Mouse (Mus musculus) liver, embryonic 15.5 days (tissue): ENCODE measurements at regions not wholly inside any gene's neighbourhood (a gene's known extent, or its start where the extent isn't known, plus 50 kb on each side); places are given as distances from the start of the nearest gene placed in this dataset.

Experiments used
- ATAC-seq: fragments of 200-750 bp; cut with Nextera tagmentation; 2 replicates; pipeline ENCODE4 v1.8.0; 2017; ENCODE audit warnings: moderate number of reproducible peaks, mild to moderate bottlenecking, moderate library complexity; ENCODE audit not compliant: insufficient read depth
- H3K27ac ChIP-seq: fragments of 300-500 bp; sonication (generic); replicated peaks from 2 replicates; pipeline ENCODE4 v1.5.1; 2015; ENCODE audit warnings: mild to moderate bottlenecking, inconsistent platforms
- H3K27me3 ChIP-seq: fragments of 300-500 bp; sonication (generic); 2 replicates; pipeline ENCODE4 v1.6.1; 2015; ENCODE audit warnings: mild to moderate bottlenecking, inconsistent platforms
- H3K36me3 ChIP-seq: fragments of 300-500 bp; sonication (generic); replicated peaks from 2 replicates; pipeline ENCODE4 v1.6.1; 2015; ENCODE audit warnings: moderate library complexity, mild to moderate bottlenecking, inconsistent platforms
- H3K4me1 ChIP-seq: fragments of 300-500 bp; sonication (generic); replicated peaks from 2 replicates; pipeline ENCODE4 v1.6.1; 2015; ENCODE audit warnings: inconsistent platforms
- H3K4me2 ChIP-seq: fragments of 300-500 bp; sonication (generic); 2 replicates; pipeline ENCODE4 v1.6.1; 2015; ENCODE audit warnings: moderate library complexity, mild to moderate bottlenecking, inconsistent platforms
- H3K4me3 ChIP-seq: fragments of 300-500 bp; sonication (generic); replicated peaks from 2 replicates; pipeline ENCODE4 v1.5.1; 2015; ENCODE audit warnings: mild to moderate bottlenecking, inconsistent platforms
- H3K9ac ChIP-seq: fragments of 300-500 bp; sonication (generic); 2 replicates; pipeline ENCODE4 v1.6.1; 2015; ENCODE audit warnings: moderate library complexity, mild to moderate bottlenecking, inconsistent platforms
- H3K9me3 ChIP-seq: fragments of 300-500 bp; sonication (generic); replicated peaks from 2 replicates; pipeline ENCODE4 v1.6.1; 2016; ENCODE audit warnings: inconsistent platforms
- WGBS: fragments of 180-500 bp; shearing (Covaris S2); methylation state at CpG from one replicate; pipeline ENCODE4 v1.1.7; 2015; ENCODE audit warnings: mixed read lengths; ENCODE audit not compliant: insufficient replicate concordance; 5-methylcytosine and 5-hydroxymethylcytosine counted together

GRCm38 (mm10) chr4:8926642-8927275, 687.9 kb upstream of the Car8 start:
- no peak overlapping the region for H3K4me2 ChIP-seq
- 13% methylated on average over 9 of the region's 9 CpGs for WGBS
- H3K9ac ChIP-seq, result no peak overlapping the region
- no peak overlapping the region for H3K27ac ChIP-seq
- H3K4me1 ChIP-seq, result peaks cover 14% of the 10 kb centered on the region
- H3K27me3 ChIP-seq, result no peaks in the 10 kb centered on the region; the same call in 1 of the 2 replicates
- no peaks in the 10 kb centered on the region for H3K9me3 ChIP-seq
- no peak for ATAC-seq
- no peak overlapping the region for H3K4me3 ChIP-seq
- H3K36me3 ChIP-seq, result no peaks in the 10 kb centered on the region

DNA sequence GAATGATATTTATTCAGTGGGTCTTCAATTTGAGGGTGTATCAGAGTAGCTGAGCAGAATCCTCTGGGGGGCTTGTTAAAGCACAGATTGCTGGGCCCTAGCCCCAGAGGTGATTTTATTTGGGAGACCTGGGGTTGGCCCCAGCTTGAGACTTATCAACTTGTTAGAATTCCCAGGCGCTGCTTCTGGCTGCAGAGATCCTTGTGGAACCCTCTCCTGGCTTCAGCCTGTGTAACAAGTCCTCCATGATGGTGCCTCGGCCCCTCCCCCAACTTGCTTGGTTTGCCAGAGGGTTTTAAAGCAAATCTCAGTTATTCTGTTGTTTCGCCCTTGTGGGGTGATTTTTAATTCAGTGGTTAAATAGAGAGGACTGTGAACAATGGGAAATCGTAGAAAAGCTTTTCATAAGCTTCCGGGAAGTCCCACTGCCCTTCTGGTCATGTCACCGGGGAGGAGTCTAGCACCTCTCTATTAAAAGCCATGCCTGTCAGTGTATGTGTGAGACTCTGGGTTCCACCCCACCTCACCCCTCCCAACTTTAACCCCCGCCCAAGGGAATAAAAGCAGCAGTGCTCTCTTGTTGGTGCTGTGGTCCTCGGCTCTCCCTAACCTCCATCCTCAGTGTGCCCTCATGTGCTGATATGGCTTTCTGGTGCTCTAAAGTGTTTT, 684.0 kb upstream of the Car8 start:
- WGBS, result 52% methylated on average over 8 of the region's 8 CpGs
- no peak overlapping the region for H3K9ac ChIP-seq

DNA sequence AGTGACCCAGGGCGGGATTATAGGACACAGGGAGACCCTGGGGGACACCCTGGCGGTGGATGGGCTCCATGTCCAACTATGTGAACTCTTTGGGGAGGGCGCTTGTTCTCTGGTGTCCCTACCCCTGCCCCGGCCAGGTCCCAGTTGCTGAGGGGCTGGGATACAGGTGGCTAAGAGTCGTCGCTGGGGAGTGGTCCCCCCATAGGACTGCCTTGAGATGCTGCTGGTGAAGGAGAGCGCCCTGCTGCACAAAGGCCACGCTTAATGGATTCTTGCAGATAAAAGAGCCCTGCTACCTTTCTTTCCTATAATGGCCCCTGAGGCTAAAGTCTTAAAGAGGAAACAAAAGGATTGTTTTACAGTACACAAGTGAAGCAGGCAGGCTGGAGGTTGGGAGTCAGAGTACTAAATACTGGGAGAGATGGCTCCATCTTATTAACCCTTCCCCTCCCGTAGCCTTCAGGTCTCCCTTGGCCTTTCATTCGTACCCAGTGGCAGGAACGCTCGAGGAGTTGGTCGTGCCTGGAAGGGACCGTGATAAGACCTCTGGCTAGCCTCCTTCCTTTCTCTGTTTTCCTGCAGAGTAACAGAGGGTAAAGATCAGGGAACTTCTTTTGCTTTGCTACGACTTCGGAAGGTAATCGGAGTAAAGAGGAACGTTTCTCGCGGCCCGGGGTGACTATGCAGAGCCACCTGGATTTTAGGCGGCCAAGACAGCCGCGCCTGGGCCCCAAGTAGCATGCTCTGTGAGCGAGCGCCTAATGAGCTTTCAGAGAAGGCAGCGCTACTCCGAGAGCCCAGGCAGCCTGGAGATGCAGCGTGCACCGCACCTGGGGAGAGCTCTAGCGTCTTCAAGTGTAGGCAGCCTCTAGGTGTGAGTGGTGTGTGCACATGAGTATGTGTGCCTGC, 682.9 kb upstream of the Car8 start:
- Histone ChIP-seq H3K27me3 (peaks cover 10% of the 10 kb centered on the region; the same call in 1 of the 2 replicates), H3K9ac (no peak overlapping the region), H3K36me3 (no peaks in the 10 kb centered on the region), H3K4me3 (no peak overlapping the region; the same call in 1 of the 2 replicates), H3K9me3 (no peaks in the 10 kb centered on the region), H3K4me2 (peak overlapping the region; percentile 51), H3K4me1 (peaks cover 6% of the 10 kb centered on the region; the same call in 1 of the 2 replicates), H3K27ac (no peak overlapping the region)
- no peak for ATAC-seq
- WGBS, result 17% methylated on average over 31 of the region's 31 CpGs

More for the DNA sequence above, 684.0 kb upstream of the Car8 start:
- no peak for ATAC-seq
- no peaks in the 10 kb centered on the region for H3K9me3 ChIP-seq
- no peak overlapping the region for H3K4me3 ChIP-seq
- peaks cover 10% of the 10 kb centered on the region; the same call in 1 of the 2 replicates for H3K27me3 ChIP-seq
- H3K4me1 ChIP-seq, result peaks cover 15% of the 10 kb centered on the region
- H3K27ac ChIP-seq, result no peak overlapping the region
- no peak overlapping the region for H3K4me2 ChIP-seq
- H3K36me3 ChIP-seq, result no peaks in the 10 kb centered on the region

GRCm38 (mm10) chr4:8920306-8920705, 681.5 kb upstream of the Car8 start:
- Histone ChIP-seq H3K4me1 (peaks cover 6% of the 10 kb centered on the region; the same call in 1 of the 2 replicates), H3K27ac (no peak overlapping the region), H3K27me3 (peaks cover 10% of the 10 kb centered on the region; the same call in 1 of the 2 replicates), H3K9me3 (no peaks in the 10 kb centered on the region), H3K4me2 (no peak overlapping the region), H3K36me3 (no peaks in the 10 kb centered on the region), H3K9ac (no peak overlapping the region), H3K4me3 (no peak overlapping the region)
- WGBS, result 53% methylated on average over 2 of the region's 2 CpGs
- ATAC-seq, result no peak

GRCm38 (mm10) chr4:8919366-8919984, 680.6 kb upstream of the Car8 start:
- Histone ChIP-seq H3K4me2 (no peak overlapping the region), H3K4me1 (peaks cover 6% of the 10 kb centered on the region; the same call in 1 of the 2 replicates), H3K9me3 (no peaks in the 10 kb centered on the region), H3K27ac (no peak overlapping the region), H3K9ac (no peak overlapping the region), H3K36me3 (no peaks in the 10 kb centered on the region), H3K4me3 (no peak overlapping the region), H3K27me3 (peaks cover 18% of the 10 kb centered on the region)
- 42% methylated on average over 9 of the region's 9 CpGs for WGBS
- ATAC-seq, result no peak
